Mouse (Mus musculus) erythroblast, adult 5-6 weeks (primary cell): ENCODE data around the gene Atp6ap1l. TPM values are rescaled to one million over a fixed set of nuclear protein-coding genes. Genes with fewer than 3 reads are reported as not detected.
"Not testable (repeated sequence)": the region's sequence is repeated elsewhere in the genome, so short reads cannot be mapped to it uniquely, and the experiment has no call there.

Source experiments
- ATAC-seq: replicated peaks from 2 replicates; pipeline ENCODE4 v1.8.0; 2016; ENCODE audit warnings: moderate number of reproducible peaks, mild to moderate bottlenecking, moderate TSS enrichment, inconsistent platforms; ENCODE audit not compliant: poor library complexity, low FRiP score, severe bottlenecking
- total RNA-seq, 2 experiments: library from RNA; stranded (forward) in 1 of 2; stranded (reverse) in 1 of 2; fragments of 150-400 nt in 1 of 2; fragments of 200-764, 138-1000 nt in 1 of 2; gene quantifications; 2 replicates each; pipeline versions ENCODE4 v1.2.3 to v1.2.4; 2015 to 2017; ENCODE audit warnings: low replicate concordance in 2 of 2

Gene Atp6ap1l
- total RNA-seq (2015; ENCODE audit: low replicate concordance) (not detected in 2 replicates), total RNA-seq (2017; ENCODE audit: low replicate concordance) (not detected in 2 replicates)

GRCm38 (mm10) chr13:90905176-90905575, at the start of gene Atp6ap1l:
Gene Atp6ap1l (minus strand): TSS chr13:90905355.
- ATAC-seq = no peak

- ATAC-seq = peak; percentile 77
Observed at GRCm38 (mm10) chr13:90939600-90939999, 34.4 kb upstream of the Atp6ap1l start.

GRCm38 (mm10) chr13:90939192-90939591, 34.0 kb upstream of the Atp6ap1l start:
- peak; percentile 91 for ATAC-seq

GRCm38 (mm10) chr13:90935852-90936251, 30.7 kb upstream of the Atp6ap1l start:
- no peak for ATAC-seq

- no peak for ATAC-seq
Observed at GRCm38 (mm10) chr13:90933256-90933655, 28.1 kb upstream of the Atp6ap1l start.

- ATAC-seq = peak; percentile 72; the same call in 1 of the 2 replicates
Observed at GRCm38 (mm10) chr13:90929847-90930246, 24.7 kb upstream of the Atp6ap1l start.

GRCm38 (mm10) chr13:90928266-90928665, 23.1 kb upstream of the Atp6ap1l start:
- not testable (repeated sequence) for ATAC-seq

GRCm38 (mm10) chr13:90926938-90927633, 21.9 kb upstream of the Atp6ap1l start:
- no peak for ATAC-seq

- ATAC-seq = no peak
Observed at GRCm38 (mm10) chr13:90926125-90926765, 21.1 kb upstream of the Atp6ap1l start.

GRCm38 (mm10) chr13:90925191-90925590, 20.0 kb upstream of the Atp6ap1l start:
- ATAC-seq = no peak

- no peak for ATAC-seq
Observed at GRCm38 (mm10) chr13:90924072-90924471, 18.9 kb upstream of the Atp6ap1l start.

- ATAC-seq = not testable (repeated sequence)
Observed at GRCm38 (mm10) chr13:90923617-90924016, 18.5 kb upstream of the Atp6ap1l start.

GRCm38 (mm10) chr13:90922751-90923612, 17.8 kb upstream of the Atp6ap1l start, which contains the start of gene Rps23:
Gene Rps23 (plus strand): TSS chr13:90922958.
- peak; percentile 98 for ATAC-seq

GRCm38 (mm10) chr13:90914721-90915120, 9.6 kb upstream of the Atp6ap1l start:
- ATAC-seq = no peak

- ATAC-seq = no peak
Observed at GRCm38 (mm10) chr13:90913675-90914192, 8.6 kb upstream of the Atp6ap1l start.

- no peak for ATAC-seq
Observed at GRCm38 (mm10) chr13:90912760-90913674, 7.9 kb upstream of the Atp6ap1l start.

GRCm38 (mm10) chr13:90907376-90907775, 2.2 kb upstream of the Atp6ap1l start:
- ATAC-seq = no peak

GRCm38 (mm10) chr13:90896821-90897220, 8.3 kb downstream of the Atp6ap1l start:
- no peak for ATAC-seq

- no peak for ATAC-seq
Observed at GRCm38 (mm10) chr13:90896098-90896497, 9.1 kb downstream of the Atp6ap1l start.
